Mouse (Mus musculus): ENCODE results near the gene Gns. TPM values are rescaled to one million over a fixed set of nuclear protein-coding genes. Genes with fewer than 3 reads are reported as not detected.

The Gns gene
- polyA plus RNA-seq, 1 experiment from 2014 or later, result 35.6 TPM

- Histone ChIP-seq H3K9me3 (replicated peaks) (no peaks in the 10 kb centered on the region), H3K4me3 (no peak overlapping the region), H3K27me3 (ENCODE audit: low read depth, poor library complexity, severe bottlenecking) (peaks cover 13% of the 10 kb centered on the region), H3K27ac (no peak overlapping the region), H3K4me1 (peaks cover 11% of the 10 kb centered on the region), H3K36me3 (no peaks in the 10 kb centered on the region)
- WGBS, result 81% methylated on average over 6 of the region's 6 CpGs
- no peak for DNase-seq (ENCODE audit: low spot score)
Observed at GRCm38 (mm10) chr10:121343867-121344266, 21.0 kb upstream of the Gns start.

- Histone ChIP-seq H3K4me3 (no peak overlapping the region), H3K9me3 (replicated peaks) (no peaks in the 10 kb centered on the region), H3K4me1 (peaks cover 21% of the 10 kb centered on the region), H3K36me3 (no peaks in the 10 kb centered on the region), H3K27ac (no peak overlapping the region), H3K27me3 (ENCODE audit: low read depth, poor library complexity, severe bottlenecking) (peaks cover 54% of the 10 kb centered on the region)
- WGBS, result 53% methylated on average over 5 of the region's 5 CpGs
- no peak for DNase-seq (ENCODE audit: low spot score)
Observed at GRCm38 (mm10) chr10:121349244-121349643, 15.6 kb upstream of the Gns start.

- WGBS, result 2% methylated on average over 35 of the region's 35 CpGs
- Histone ChIP-seq H3K9me3 (replicated peaks) (no peaks in the 10 kb centered on the region), H3K27me3 (ENCODE audit: low read depth, poor library complexity, severe bottlenecking) (peaks cover 54% of the 10 kb centered on the region), H3K27ac (peak overlapping the region; percentile 37), H3K4me3 (peak overlapping the region; percentile 63), H3K36me3 (no peaks in the 10 kb centered on the region), H3K4me1 (peaks cover 21% of the 10 kb centered on the region)
- peak; percentile 57 for DNase-seq (ENCODE audit: low spot score)
Observed at GRCm38 (mm10) chr10:121350357-121351065, 14.4 kb upstream of the Gns start.

GRCm38 (mm10) chr10:121351066-121351581, 13.8 kb upstream of the Gns start, which contains the start of gene Tbc1d30:
Gene Tbc1d30 (minus strand): TSS chr10:121351278.
- Histone ChIP-seq H3K27ac (peak within 1 kb of the TSS; percentile 37), H3K36me3 (no peaks in the 10 kb centered on the region), H3K9me3 (replicated peaks) (no peaks in the 10 kb centered on the region), H3K4me1 (peaks cover 21% of the 10 kb centered on the region), H3K27me3 (ENCODE audit: low read depth, poor library complexity, severe bottlenecking) (peaks cover 54% of the 10 kb centered on the region), H3K4me3 (peak within 1 kb of the TSS; percentile 63)
- under 1% methylated on average over 59 of the region's 61 CpGs for WGBS
- DNase-seq (ENCODE audit: low spot score), result peak; percentile 72

DNA sequence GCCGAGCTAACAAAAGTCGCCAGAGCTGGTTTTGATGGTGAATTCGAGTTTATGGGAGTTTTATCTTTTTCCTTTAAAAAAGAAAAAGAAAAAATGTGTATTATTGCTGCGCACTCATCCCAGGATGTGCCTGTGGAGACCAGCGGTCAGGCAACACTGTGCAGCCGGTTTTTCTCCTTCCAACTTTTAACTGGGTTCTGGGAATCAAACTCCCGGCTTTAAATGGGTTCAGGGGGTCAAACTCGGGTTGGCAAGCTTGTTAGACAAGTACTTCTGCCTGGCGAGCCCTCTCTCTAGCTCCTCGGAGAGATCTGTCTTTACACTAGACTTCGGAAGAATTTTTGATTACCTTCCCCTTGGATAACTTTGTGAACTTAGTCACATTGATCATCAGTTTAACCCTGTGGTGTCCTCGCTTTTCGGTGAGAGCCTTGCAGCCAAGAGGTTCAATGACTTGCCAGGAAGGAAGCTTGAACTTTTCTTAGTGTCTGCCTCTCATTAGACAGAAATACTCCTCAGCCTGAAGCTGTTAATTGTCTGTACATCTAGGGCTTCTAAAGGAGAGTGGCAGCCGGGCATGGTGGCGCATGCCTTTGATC, 13.1 kb upstream of the Gns start:
- Histone ChIP-seq H3K27ac (no peak overlapping the region), H3K9me3 (replicated peaks) (no peaks in the 10 kb centered on the region), H3K36me3 (no peaks in the 10 kb centered on the region), H3K4me1 (peaks cover 21% of the 10 kb centered on the region), H3K4me3 (peak overlapping the region; percentile 63), H3K27me3 (ENCODE audit: low read depth, poor library complexity, severe bottlenecking) (peaks cover 53% of the 10 kb centered on the region)
- no peak for DNase-seq (ENCODE audit: low spot score)
- 35% methylated on average over 15 of the region's 15 CpGs for WGBS

DNA sequence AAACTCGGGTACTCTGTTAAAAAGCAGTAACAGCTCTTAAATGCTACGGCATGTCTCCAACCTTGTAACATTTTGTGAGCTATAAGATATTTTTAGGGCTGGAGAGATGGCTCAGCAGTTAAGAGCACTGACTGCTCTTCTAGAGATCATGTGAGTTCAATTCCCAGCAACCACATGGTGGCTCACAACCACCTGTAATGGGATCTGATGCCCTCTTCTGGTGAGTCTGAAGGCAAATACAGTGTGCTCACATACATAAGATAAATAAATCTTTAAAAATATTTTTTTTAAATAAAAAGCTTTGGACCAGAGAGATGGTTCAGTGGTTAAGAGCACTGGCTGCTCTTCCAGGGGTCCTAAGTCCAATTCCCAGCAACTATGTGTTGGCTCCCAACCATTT, 4.5 kb upstream of the Gns start:
- H3K27ac ChIP-seq, result no peak overlapping the region
- H3K9me3 ChIP-seq (replicated peaks), result no peaks in the 10 kb centered on the region
- peaks cover 9% of the 10 kb centered on the region for H3K4me1 ChIP-seq
- H3K36me3 ChIP-seq, result no peaks in the 10 kb centered on the region
- WGBS, result 87% methylated on average over 2 of the region's 2 CpGs
- no peaks in the 10 kb centered on the region for H3K27me3 ChIP-seq (ENCODE audit: low read depth, poor library complexity, severe bottlenecking)
- no peak overlapping the region for H3K4me3 ChIP-seq
- no peak for DNase-seq (ENCODE audit: low spot score)

GRCm38 (mm10) chr10:121363201-121363600, 1.7 kb upstream of the Gns start:
- no peak overlapping the region for H3K27ac ChIP-seq
- no peak for DNase-seq (ENCODE audit: low spot score)
- no peak overlapping the region for H3K4me3 ChIP-seq
- no peaks in the 10 kb centered on the region for H3K27me3 ChIP-seq (ENCODE audit: low read depth, poor library complexity, severe bottlenecking)
- H3K9me3 ChIP-seq (replicated peaks), result no peaks in the 10 kb centered on the region
- 81% methylated on average over 8 of the region's 8 CpGs for WGBS
- peaks cover 20% of the 10 kb centered on the region for H3K4me1 ChIP-seq
- H3K36me3 ChIP-seq, result peaks cover 6% of the 10 kb centered on the region

DNA sequence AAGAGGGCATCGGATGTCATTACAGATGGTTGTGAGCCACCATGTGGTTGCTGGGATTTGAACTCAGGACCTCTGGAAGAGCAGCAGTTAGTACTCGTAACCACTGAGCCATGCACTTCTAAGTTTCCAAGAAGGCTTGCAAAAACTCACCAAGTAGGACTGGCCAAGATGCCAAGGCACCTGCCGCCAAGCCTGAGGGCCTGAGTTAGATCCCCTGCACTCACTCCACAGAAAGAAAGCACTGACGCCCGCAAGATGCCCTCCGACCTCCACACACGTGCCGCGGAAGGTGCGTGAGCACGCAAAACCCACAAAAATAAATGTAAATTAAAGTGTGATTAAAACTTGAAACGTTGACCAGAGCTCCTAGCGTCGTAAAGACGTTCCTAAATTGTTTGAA, 584 bp upstream of the Gns start:
- peak; percentile 37 for DNase-seq (ENCODE audit: low spot score)
- WGBS, result 32% methylated on average over 15 of the region's 15 CpGs
- H3K27ac ChIP-seq, result peak overlapping the region; percentile 90

GRCm38 (mm10) chr10:121365781-121366272, 937 bp downstream of the Gns start:
- DNase-seq (ENCODE audit: low spot score), result no peak
- peaks cover 20% of the 10 kb centered on the region for H3K4me1 ChIP-seq
- H3K27ac ChIP-seq, result no peak overlapping the region
- 13% methylated on average over 9 of the region's 9 CpGs for WGBS
- peak overlapping the region; percentile 98 for H3K4me3 ChIP-seq
- H3K27me3 ChIP-seq (ENCODE audit: low read depth, poor library complexity, severe bottlenecking), result no peaks in the 10 kb centered on the region
- no peaks in the 10 kb centered on the region for H3K9me3 ChIP-seq (replicated peaks)
- H3K36me3 ChIP-seq, result peaks cover 31% of the 10 kb centered on the region

More for the DNA sequence above, 584 bp upstream of the Gns start:
- Histone ChIP-seq H3K36me3 (peaks cover 15% of the 10 kb centered on the region), H3K9me3 (replicated peaks) (no peaks in the 10 kb centered on the region), H3K27me3 (ENCODE audit: low read depth, poor library complexity, severe bottlenecking) (no peaks in the 10 kb centered on the region), H3K4me3 (peak overlapping the region; percentile 98), H3K4me1 (peaks cover 20% of the 10 kb centered on the region)

DNA sequence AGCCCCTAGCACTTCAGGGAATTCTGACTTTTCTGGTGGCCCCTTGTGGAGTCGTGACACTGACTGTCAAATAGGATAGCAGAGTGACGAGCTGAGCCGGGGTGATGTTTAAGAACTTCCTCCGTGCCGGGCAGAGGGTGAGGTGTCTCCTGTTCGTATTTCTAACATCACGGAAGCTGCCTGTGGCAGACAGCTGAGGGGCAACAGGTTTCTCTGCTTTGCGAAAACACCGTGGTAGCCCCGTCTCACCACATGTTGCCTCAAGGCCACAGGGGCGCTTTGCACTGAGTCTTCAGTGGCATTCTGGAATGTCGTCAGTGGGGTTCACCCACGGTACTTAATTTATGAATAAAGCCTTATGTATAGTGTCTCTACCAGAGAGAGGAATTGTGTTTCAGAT, 2.4 kb downstream of the Gns start:
- H3K36me3 ChIP-seq, result peaks cover 43% of the 10 kb centered on the region
- WGBS, result 87% methylated on average over 13 of the region's 13 CpGs
- H3K4me3 ChIP-seq, result no peak overlapping the region
- H3K4me1 ChIP-seq, result peaks cover 20% of the 10 kb centered on the region
- no peak for DNase-seq (ENCODE audit: low spot score)
- no peak overlapping the region for H3K27ac ChIP-seq
- no peaks in the 10 kb centered on the region for H3K27me3 ChIP-seq (ENCODE audit: low read depth, poor library complexity, severe bottlenecking)
- H3K9me3 ChIP-seq (replicated peaks), result no peaks in the 10 kb centered on the region

GRCm38 (mm10) chr10:121367780-121368179, 2.9 kb downstream of the Gns start:
- WGBS, result 94% methylated on average over 9 of the region's 9 CpGs
- H3K4me3 ChIP-seq, result no peak overlapping the region
- no peak for DNase-seq (ENCODE audit: low spot score)

GRCm38 (mm10) chr10:121368783-121369465, 4.0 kb downstream of the Gns start:
- no peak overlapping the region for H3K4me3 ChIP-seq
- WGBS, result 93% methylated on average over 18 of the region's 18 CpGs
- H3K27me3 ChIP-seq (ENCODE audit: low read depth, poor library complexity, severe bottlenecking), result no peaks in the 10 kb centered on the region
- DNase-seq (ENCODE audit: low spot score), result no peak
- H3K36me3 ChIP-seq, result peaks cover 55% of the 10 kb centered on the region
- H3K4me1 ChIP-seq, result peaks cover 23% of the 10 kb centered on the region
- no peak overlapping the region for H3K27ac ChIP-seq
- no peaks in the 10 kb centered on the region for H3K9me3 ChIP-seq (replicated peaks)

More at GRCm38 (mm10) chr10:121367780-121368179, 2.9 kb downstream of the Gns start:
- Histone ChIP-seq H3K27ac (no peak overlapping the region), H3K27me3 (ENCODE audit: low read depth, poor library complexity, severe bottlenecking) (no peaks in the 10 kb centered on the region), H3K4me1 (peaks cover 20% of the 10 kb centered on the region), H3K9me3 (replicated peaks) (no peaks in the 10 kb centered on the region), H3K36me3 (peaks cover 43% of the 10 kb centered on the region)

DNA sequence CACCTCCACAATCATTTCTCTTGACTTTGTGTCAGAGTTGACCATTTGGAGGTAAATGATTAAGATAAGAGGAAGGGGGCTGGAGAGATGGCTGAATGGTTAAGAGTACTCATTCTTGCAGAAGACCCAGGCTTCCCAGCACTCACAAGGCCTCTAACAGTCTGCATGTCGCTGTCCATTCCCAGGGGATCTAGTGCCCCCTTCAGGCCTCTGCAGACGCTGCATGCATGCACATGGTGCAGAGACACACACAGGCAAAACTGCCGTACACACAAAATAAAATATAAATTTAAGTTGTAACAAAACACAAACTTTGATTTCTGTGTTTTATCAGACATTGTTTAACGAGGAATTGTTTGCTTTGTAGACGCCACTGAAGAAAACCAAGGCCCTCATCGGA, 5.9 kb downstream of the Gns start:
- Histone ChIP-seq H3K36me3 (peaks cover 73% of the 10 kb centered on the region), H3K27me3 (ENCODE audit: low read depth, poor library complexity, severe bottlenecking) (no peaks in the 10 kb centered on the region), H3K9me3 (replicated peaks) (no peaks in the 10 kb centered on the region), H3K4me1 (peaks cover 15% of the 10 kb centered on the region), H3K27ac (no peak overlapping the region), H3K4me3 (no peak overlapping the region)
- no peak for DNase-seq (ENCODE audit: low spot score)
- 93% methylated on average over 6 of the region's 6 CpGs for WGBS

All from limb, embryonic 10.5 days (tissue).